In genomic region chr7:136142832-136143231, GRCm38 (mm10) we compare ENCODE assay signal across 16 mouse cellular contexts.
DNase-seq lines count a peak whose midpoint lies in the region; ATAC-seq and TF ChIP-seq lines count a peak whose summit lies in the region.
"Had no signal": no experiment of that assay in that cellular context is flagged by ENCODE, and none has a peak within 500 bp of the region (broad histone marks: within the 10 kb centered on the region; RNA-seq: fewer than 3 reads in every experiment).

No protein-coding gene starts in this region.

- TF ChIP-seq EP300 in liver, embryonic 14.5 days (IDR thresholded peaks at IDR 0.05; ENCODE audit: low read depth) = no peak
- TF ChIP-seq EP300 in MEL (IDR thresholded peaks at IDR 0.05; ENCODE audit: low read depth in 1 of 2, low read length in 2 of 2) = no peak

- no peak overlapping the region for H3K9ac ChIP-seq in forebrain, postnatal 0 days
- H3K9ac ChIP-seq in forebrain, embryonic 16.5 days (replicated peaks; ENCODE audit: low read depth, low read length) = no peak overlapping the region
- H3K9ac ChIP-seq in liver, embryonic 14.5 days (replicated peaks) = no peak overlapping the region
- H3K9ac ChIP-seq in liver, embryonic 11.5 days (ENCODE audit: low read depth, low read length) = no peak overlapping the region
- no peak overlapping the region for H3K9ac ChIP-seq in MEL (ENCODE audit: control insufficient read depth, low read depth, low read length, poor library complexity, severe bottlenecking)
- H3K9ac ChIP-seq in forebrain, embryonic 11.5 days (ENCODE audit: low read length) = no peak overlapping the region
- H3K9ac ChIP-seq: embryonic facial prominence, embryonic 12.5 days; forebrain, embryonic 12.5 days; neural tube, embryonic 15.5 days had no signal

- no peak overlapping the region for H3K4me2 ChIP-seq in forebrain, postnatal 0 days (ENCODE audit: low read depth)
- H3K4me2 ChIP-seq in forebrain, embryonic 16.5 days (ENCODE audit: low read length) = no peak overlapping the region
- H3K4me2 ChIP-seq in liver, embryonic 14.5 days (ENCODE audit: low read depth) = no peak overlapping the region
- H3K4me2 ChIP-seq in liver, embryonic 11.5 days = no peak overlapping the region
- H3K4me2 ChIP-seq in forebrain, embryonic 11.5 days (ENCODE audit: low read depth, low read length, severe bottlenecking) = no peak overlapping the region
- H3K4me2 ChIP-seq: embryonic facial prominence, embryonic 12.5 days; forebrain, embryonic 12.5 days; neural tube, embryonic 15.5 days had no signal

- TF ChIP-seq RAD21 in MEL (IDR thresholded peaks at IDR 0.05; ENCODE audit: low read depth, low read length) = peak; percentile 20

- no peak for DNase-seq in forebrain, postnatal 0 days
- no peak for DNase-seq in liver, embryonic 14.5 days (ENCODE audit: low read depth in 3 of 3, low spot score in 3 of 3)
- DNase-seq in liver, embryonic 11.5 days (ENCODE audit: low spot score) = no peak
- peak; percentile 3 for DNase-seq in MEL (ENCODE audit: low read depth, low spot score)
- DNase-seq in ovary, adult 18-20 months (ENCODE audit: low spot score) = no peak
- no peak for DNase-seq in forebrain, embryonic 11.5 days (ENCODE audit: low spot score)
- DNase-seq: cerebellum, adult 2 months; gastrocnemius, postnatal 14 days; heart, postnatal 14 days; lung, postnatal 10 days; right cerebral cortex, postnatal 14 days had no signal

- no peak overlapping the region for H3K27ac ChIP-seq in forebrain, postnatal 0 days (ENCODE audit: low read depth, low read length)
- H3K27ac ChIP-seq in forebrain, embryonic 16.5 days (ENCODE audit: low read length) = no peak overlapping the region
- H3K27ac ChIP-seq in liver, embryonic 14.5 days = no peak overlapping the region
- H3K27ac ChIP-seq in liver, embryonic 11.5 days (ENCODE audit: low read depth, low read length) = no peak overlapping the region
- no peak overlapping the region for H3K27ac ChIP-seq in MEL (ENCODE audit: control insufficient read depth, low read depth, low read length)
- H3K27ac ChIP-seq in forebrain, embryonic 11.5 days (ENCODE audit: low read depth, low read length) = no peak overlapping the region
- H3K27ac ChIP-seq: embryonic facial prominence, embryonic 12.5 days; forebrain, embryonic 12.5 days; neural tube, embryonic 15.5 days had no signal

- no peaks in the 10 kb centered on the region for H3K4me1 ChIP-seq in forebrain, postnatal 0 days (ENCODE audit: insufficient read depth)
- H3K4me1 ChIP-seq in forebrain, embryonic 16.5 days (replicated peaks; ENCODE audit: control insufficient read depth, insufficient read depth, low read length) = no peaks in the 10 kb centered on the region
- no peaks in the 10 kb centered on the region for H3K4me1 ChIP-seq in liver, embryonic 14.5 days (replicated peaks; ENCODE audit: control insufficient read depth in 2 of 2, insufficient read depth in 2 of 2, low read length in 1 of 2)
- no peaks in the 10 kb centered on the region for H3K4me1 ChIP-seq in liver, embryonic 11.5 days (replicated peaks; ENCODE audit: control insufficient read depth, insufficient read depth, low read length)
- no peaks in the 10 kb centered on the region for H3K4me1 ChIP-seq in MEL (ENCODE audit: control insufficient read depth in 1 of 2, insufficient read depth in 2 of 2, low read length in 2 of 2)
- no peaks in the 10 kb centered on the region for H3K4me1 ChIP-seq in forebrain, embryonic 11.5 days (replicated peaks; ENCODE audit: control insufficient read depth, insufficient read depth, low read length)
- H3K4me1 ChIP-seq: embryonic facial prominence, embryonic 12.5 days; neural tube, embryonic 15.5 days had no signal

- ATAC-seq in forebrain, postnatal 0 days = no peak
- ATAC-seq in forebrain, embryonic 16.5 days = no peak
- no peak for ATAC-seq in liver, embryonic 14.5 days (ENCODE audit: insufficient read depth)
- ATAC-seq in liver, embryonic 11.5 days (replicated peaks; ENCODE audit: low FRiP score) = no peak
- peak; percentile 66 for ATAC-seq in megakaryocyte-erythroid progenitor cell, adult 5-6 weeks (replicated peaks; ENCODE audit: low FRiP score, low TSS enrichment, poor library complexity, severe bottlenecking)
- ATAC-seq in forebrain, embryonic 11.5 days (replicated peaks; ENCODE audit: low FRiP score) = no peak

- no peaks in the 10 kb centered on the region for H3K79me2 ChIP-seq in MEL (ENCODE audit: control insufficient read depth, insufficient read depth, low read length, poor library complexity)

- TF ChIP-seq POLR2A in MEL (IDR thresholded peaks at IDR 0.05; ENCODE audit: control insufficient read depth in 1 of 2, insufficient read depth in 1 of 2, low read depth in 1 of 2, low read length in 2 of 2, poor library complexity in 1 of 2) = no peak

- H3K36me3 ChIP-seq in forebrain, postnatal 0 days (ENCODE audit: insufficient read depth) = no peaks in the 10 kb centered on the region
- H3K36me3 ChIP-seq in forebrain, embryonic 16.5 days (ENCODE audit: control insufficient read depth, insufficient read depth) = no peaks in the 10 kb centered on the region
- no peaks in the 10 kb centered on the region for H3K36me3 ChIP-seq in liver, embryonic 14.5 days (replicated peaks; ENCODE audit: control insufficient read depth, insufficient read depth, low read depth)
- H3K36me3 ChIP-seq in liver, embryonic 11.5 days (ENCODE audit: control insufficient read depth, insufficient read depth, low read length) = no peaks in the 10 kb centered on the region
- no peaks in the 10 kb centered on the region for H3K36me3 ChIP-seq in MEL (ENCODE audit: control insufficient read depth in 1 of 2, insufficient read depth in 2 of 2, low read length in 2 of 2)
- H3K36me3 ChIP-seq in forebrain, embryonic 11.5 days (ENCODE audit: control insufficient read depth, insufficient read depth, low read length) = no peaks in the 10 kb centered on the region
- H3K36me3 ChIP-seq: embryonic facial prominence, embryonic 12.5 days; forebrain, embryonic 12.5 days; neural tube, embryonic 15.5 days had no signal

- no peaks in the 10 kb centered on the region; the same call in 1 of the 2 replicates for H3K27me3 ChIP-seq in forebrain, postnatal 0 days (ENCODE audit: insufficient read depth, low read length)
- H3K27me3 ChIP-seq in forebrain, embryonic 16.5 days (replicated peaks; ENCODE audit: control insufficient read depth, insufficient read depth, low read length) = peaks cover 5% of the 10 kb centered on the region; the same call in 1 of the 2 replicates
- no peaks in the 10 kb centered on the region for H3K27me3 ChIP-seq in liver, embryonic 14.5 days (ENCODE audit: control insufficient read depth, insufficient read depth, low read length)
- no peaks in the 10 kb centered on the region; the same call in 1 of the 2 replicates for H3K27me3 ChIP-seq in liver, embryonic 11.5 days (replicated peaks; ENCODE audit: control insufficient read depth, insufficient read depth, low read length)
- H3K27me3 ChIP-seq in MEL (ENCODE audit: control insufficient read depth in 1 of 2, insufficient read depth in 2 of 2, low read length in 2 of 2) = no peaks in the 10 kb centered on the region
- H3K27me3 ChIP-seq in forebrain, embryonic 11.5 days (ENCODE audit: control insufficient read depth, insufficient read depth, low read length) = no peaks in the 10 kb centered on the region
- H3K27me3 ChIP-seq: embryonic facial prominence, embryonic 12.5 days; neural tube, embryonic 15.5 days had no signal

- no peak overlapping the region for H3K4me3 ChIP-seq in forebrain, postnatal 0 days (ENCODE audit: low read depth, low read length)
- H3K4me3 ChIP-seq in forebrain, embryonic 16.5 days (replicated peaks; ENCODE audit: low read length) = no peak overlapping the region
- no peak overlapping the region for H3K4me3 ChIP-seq in liver, embryonic 14.5 days (ENCODE audit: insufficient read depth in 1 of 2, low read depth in 2 of 2, low read length in 2 of 2)
- H3K4me3 ChIP-seq in liver, embryonic 11.5 days (ENCODE audit: low read depth, low read length) = no peak overlapping the region
- no peak overlapping the region for H3K4me3 ChIP-seq in MEL (ENCODE audit: control insufficient read depth in 1 of 2, insufficient read depth in 1 of 2, low read depth in 2 of 2, low read length in 2 of 2)
- no peak overlapping the region for H3K4me3 ChIP-seq in forebrain, embryonic 11.5 days (ENCODE audit: low read depth, low read length)
- H3K4me3 ChIP-seq: embryonic facial prominence, embryonic 12.5 days; forebrain, embryonic 12.5 days; neural tube, embryonic 15.5 days had no signal

- H3K9me3 ChIP-seq in forebrain, postnatal 0 days (ENCODE audit: low read length) = no peaks in the 10 kb centered on the region
- no peaks in the 10 kb centered on the region for H3K9me3 ChIP-seq in forebrain, embryonic 16.5 days (ENCODE audit: control insufficient read depth, low read length)
- no peaks in the 10 kb centered on the region for H3K9me3 ChIP-seq in liver, embryonic 14.5 days (ENCODE audit: control insufficient read depth, low read length)
- no peaks in the 10 kb centered on the region for H3K9me3 ChIP-seq in liver, embryonic 11.5 days (ENCODE audit: control insufficient read depth, low read length)
- no peaks in the 10 kb centered on the region for H3K9me3 ChIP-seq in MEL (replicated peaks; ENCODE audit: insufficient read depth, low read length)
- H3K9me3 ChIP-seq in forebrain, embryonic 11.5 days (ENCODE audit: control insufficient read depth, low read length) = no peaks in the 10 kb centered on the region
- H3K9me3 ChIP-seq: embryonic facial prominence, embryonic 12.5 days; neural tube, embryonic 15.5 days had no signal

- TF ChIP-seq CTCF in forebrain, postnatal 0 days (IDR thresholded peaks at IDR 0.05; ENCODE audit: low read depth) = peak; percentile 35; the same call in 1 of the 2 replicates
- peak; percentile 28; the same call in 1 of the 2 replicates for TF ChIP-seq CTCF in liver, embryonic 14.5 days (IDR thresholded peaks at IDR 0.05; ENCODE audit: low read depth)
- no peak; a peak in 2 of 6 replicates for TF ChIP-seq CTCF in MEL (IDR thresholded peaks at IDR 0.05 in 2 of 3, conservative IDR thresholded peaks at IDR 0.05 in 1 of 3; ENCODE audit: control insufficient read depth in 1 of 3, insufficient read depth in 1 of 3, low read depth in 2 of 3, low read length in 3 of 3, poor library complexity in 1 of 3, severe bottlenecking in 1 of 3)

TF ChIP-seq in MEL, 35 proteins besides CTCF, POLR2A, EP300 and RAD21 (continues in another document):
- no peak for TF ChIP-seq MAZ (IDR thresholded peaks at IDR 0.05; ENCODE audit: low read depth, low read length)
- TF ChIP-seq GABPA (IDR thresholded peaks at IDR 0.05; ENCODE audit: low read depth, low read length) = no peak
- TF ChIP-seq ZMIZ1 (IDR thresholded peaks at IDR 0.05; ENCODE audit: low read depth, low read length) = no peak
- TF ChIP-seq SMC3 (IDR thresholded peaks at IDR 0.05; ENCODE audit: low read depth, low read length) = no peak
- no peak for TF ChIP-seq HCFC1 (IDR thresholded peaks at IDR 0.05; ENCODE audit: low read depth, low read length)
- TF ChIP-seq ZC3H11A (IDR thresholded peaks at IDR 0.05; ENCODE audit: low read depth, low read length) = no peak
- no peak for TF ChIP-seq ZNF384 (IDR thresholded peaks at IDR 0.05; ENCODE audit: low read depth, low read length)
- TF ChIP-seq TBP (IDR thresholded peaks at IDR 0.05; ENCODE audit: low read depth, low read length) = no peak
- TF ChIP-seq JUND (IDR thresholded peaks at IDR 0.05; ENCODE audit: low read depth, low read length) = no peak
- TF ChIP-seq SIN3A (IDR thresholded peaks at IDR 0.05; ENCODE audit: low read length) = no peak

Comparison
In these comparisons a context has a peak if more than half of its experiments do, and no peak if none do; other contexts are left out.
1. CTCF ChIP-seq: peak in forebrain, postnatal 0 days (single experiment) and liver, embryonic 14.5 days (single experiment); none in MEL (0 of 3).